Mouse (Mus musculus): ENCODE results near the gene Rfx8. TPM values are rescaled to one million over a fixed set of nuclear protein-coding genes. Genes with fewer than 3 reads are reported as not detected.

Gene Rfx8
- polyA plus RNA-seq, 1 experiment from 2014 or later = 0.18 TPM

GRCm38 (mm10) chr1:39691061-39691460 is 29.7 kb downstream of the Rfx8 start:
- H3K4me1 ChIP-seq (ENCODE audit: control insufficient read depth, insufficient read depth, low read length) = peaks cover 8% of the 10 kb centered on the region; the same call in 1 of the 2 replicates
- 33% methylated on average over 4 of the region's 4 CpGs for WGBS

GRCm38 (mm10) chr1:39688573-39688972 is 32.2 kb downstream of the Rfx8 start:
- WGBS = 73% methylated on average over 6 of the region's 6 CpGs
- H3K4me1 ChIP-seq (ENCODE audit: control insufficient read depth, insufficient read depth, low read length) = peaks cover 8% of the 10 kb centered on the region; the same call in 1 of the 2 replicates
- no peaks in the 10 kb centered on the region for H3K36me3 ChIP-seq (ENCODE audit: control insufficient read depth, insufficient read depth, low read length)

More at GRCm38 (mm10) chr1:39691061-39691460, 29.7 kb downstream of the Rfx8 start:
- Histone ChIP-seq H3K9ac (ENCODE audit: low read depth, low read length) (no peak overlapping the region), H3K27me3 (ENCODE audit: control insufficient read depth, insufficient read depth, low read length) (no peaks in the 10 kb centered on the region), H3K4me3 (ENCODE audit: low read length) (no peak overlapping the region), H3K4me2 (replicated peaks; ENCODE audit: low read depth, low read length) (no peak overlapping the region), H3K27ac (ENCODE audit: low read depth, low read length) (no peak overlapping the region), H3K36me3 (ENCODE audit: control insufficient read depth, insufficient read depth, low read length) (no peaks in the 10 kb centered on the region), H3K9me3 (ENCODE audit: control insufficient read depth, low read length) (no peaks in the 10 kb centered on the region)
- ATAC-seq (ENCODE audit: low FRiP score, low TSS enrichment) = no peak

GRCm38 (mm10) chr1:39687279-39687678 is 33.5 kb downstream of the Rfx8 start:
- Histone ChIP-seq H3K4me2 (replicated peaks; ENCODE audit: low read depth, low read length) (no peak overlapping the region), H3K9ac (ENCODE audit: low read depth, low read length) (no peak overlapping the region), H3K9me3 (ENCODE audit: control insufficient read depth, low read length) (no peaks in the 10 kb centered on the region), H3K27ac (ENCODE audit: low read depth, low read length) (no peak overlapping the region), H3K36me3 (ENCODE audit: control insufficient read depth, insufficient read depth, low read length) (no peaks in the 10 kb centered on the region), H3K4me1 (ENCODE audit: control insufficient read depth, insufficient read depth, low read length) (peaks cover 8% of the 10 kb centered on the region; the same call in 1 of the 2 replicates), H3K4me3 (ENCODE audit: low read length) (no peak overlapping the region), H3K27me3 (ENCODE audit: control insufficient read depth, insufficient read depth, low read length) (no peaks in the 10 kb centered on the region)
- WGBS = 29% methylated on average over 9 of the region's 9 CpGs
- no peak for ATAC-seq (ENCODE audit: low FRiP score, low TSS enrichment)

More at GRCm38 (mm10) chr1:39688573-39688972, 32.2 kb downstream of the Rfx8 start:
- H3K9ac ChIP-seq (ENCODE audit: low read depth, low read length) = no peak overlapping the region
- H3K9me3 ChIP-seq (ENCODE audit: control insufficient read depth, low read length) = no peaks in the 10 kb centered on the region
- H3K4me3 ChIP-seq (ENCODE audit: low read length) = no peak overlapping the region
- no peak overlapping the region for H3K4me2 ChIP-seq (replicated peaks; ENCODE audit: low read depth, low read length)
- no peaks in the 10 kb centered on the region for H3K27me3 ChIP-seq (ENCODE audit: control insufficient read depth, insufficient read depth, low read length)
- ATAC-seq (ENCODE audit: low FRiP score, low TSS enrichment) = no peak
- H3K27ac ChIP-seq (ENCODE audit: low read depth, low read length) = no peak overlapping the region

- no peaks in the 10 kb centered on the region for H3K27me3 ChIP-seq (ENCODE audit: control insufficient read depth, insufficient read depth, low read length)
- no peak overlapping the region for H3K27ac ChIP-seq (ENCODE audit: low read depth, low read length)
- no peak overlapping the region for H3K4me2 ChIP-seq (replicated peaks; ENCODE audit: low read depth, low read length)
- H3K9ac ChIP-seq (ENCODE audit: low read depth, low read length) = no peak overlapping the region
- no peak overlapping the region for H3K4me3 ChIP-seq (ENCODE audit: low read length)
- H3K4me1 ChIP-seq (ENCODE audit: control insufficient read depth, insufficient read depth, low read length) = peaks cover 8% of the 10 kb centered on the region; the same call in 1 of the 2 replicates
- peak; percentile 63; the same call in 1 of the 2 replicates for ATAC-seq (ENCODE audit: low FRiP score, low TSS enrichment)
- H3K9me3 ChIP-seq (ENCODE audit: control insufficient read depth, low read length) = no peaks in the 10 kb centered on the region
- no peaks in the 10 kb centered on the region for H3K36me3 ChIP-seq (ENCODE audit: control insufficient read depth, insufficient read depth, low read length)
- WGBS = 0% methylated on average over 1 of the region's 1 CpGs
Observed at GRCm38 (mm10) chr1:39685841-39686240, 35.0 kb downstream of the Rfx8 start.

- no peaks in the 10 kb centered on the region for H3K27me3 ChIP-seq (ENCODE audit: control insufficient read depth, insufficient read depth, low read length)
- no peak overlapping the region for H3K4me2 ChIP-seq (replicated peaks; ENCODE audit: low read depth, low read length)
- no peak for ATAC-seq (ENCODE audit: low FRiP score, low TSS enrichment)
- H3K4me3 ChIP-seq (ENCODE audit: low read length) = no peak overlapping the region
- 95% methylated on average over 5 of the region's 5 CpGs for WGBS
- no peak overlapping the region for H3K9ac ChIP-seq (ENCODE audit: low read depth, low read length)
- no peak overlapping the region for H3K27ac ChIP-seq (ENCODE audit: low read depth, low read length)
- no peaks in the 10 kb centered on the region for H3K9me3 ChIP-seq (ENCODE audit: control insufficient read depth, low read length)
- H3K36me3 ChIP-seq (ENCODE audit: control insufficient read depth, insufficient read depth, low read length) = no peaks in the 10 kb centered on the region
- H3K4me1 ChIP-seq (ENCODE audit: control insufficient read depth, insufficient read depth, low read length) = 0 out of 2 replicates have a peak, but pooled peaks cover 3% of the 10 kb centered on the region
Observed at GRCm38 (mm10) chr1:39681638-39682037, 39.2 kb downstream of the Rfx8 start.

GRCm38 (mm10) chr1:39680546-39680945 is 40.3 kb downstream of the Rfx8 start:
- Histone ChIP-seq H3K4me2 (replicated peaks; ENCODE audit: low read depth, low read length) (no peak overlapping the region), H3K4me1 (ENCODE audit: control insufficient read depth, insufficient read depth, low read length) (no peaks in the 10 kb centered on the region), H3K36me3 (ENCODE audit: control insufficient read depth, insufficient read depth, low read length) (no peaks in the 10 kb centered on the region), H3K4me3 (ENCODE audit: low read length) (no peak overlapping the region), H3K27me3 (ENCODE audit: control insufficient read depth, insufficient read depth, low read length) (no peaks in the 10 kb centered on the region), H3K9me3 (ENCODE audit: control insufficient read depth, low read length) (no peaks in the 10 kb centered on the region), H3K9ac (ENCODE audit: low read depth, low read length) (no peak overlapping the region), H3K27ac (ENCODE audit: low read depth, low read length) (no peak overlapping the region)
- no peak for ATAC-seq (ENCODE audit: low FRiP score, low TSS enrichment)
- WGBS = 76% methylated on average over 6 of the region's 6 CpGs

- H3K27ac ChIP-seq (ENCODE audit: low read depth, low read length) = no peak overlapping the region
- no peak overlapping the region for H3K9ac ChIP-seq (ENCODE audit: low read depth, low read length)
- no peaks in the 10 kb centered on the region for H3K27me3 ChIP-seq (ENCODE audit: control insufficient read depth, insufficient read depth, low read length)
- no peak overlapping the region for H3K4me2 ChIP-seq (replicated peaks; ENCODE audit: low read depth, low read length)
- H3K36me3 ChIP-seq (ENCODE audit: control insufficient read depth, insufficient read depth, low read length) = no peaks in the 10 kb centered on the region
- 58% methylated on average over 8 of the region's 8 CpGs for WGBS
- H3K9me3 ChIP-seq (ENCODE audit: control insufficient read depth, low read length) = no peaks in the 10 kb centered on the region
- H3K4me3 ChIP-seq (ENCODE audit: low read length) = no peak overlapping the region
- no peaks in the 10 kb centered on the region for H3K4me1 ChIP-seq (ENCODE audit: control insufficient read depth, insufficient read depth, low read length)
- ATAC-seq (ENCODE audit: low FRiP score, low TSS enrichment) = no peak
Observed at GRCm38 (mm10) chr1:39678883-39679282, 41.9 kb downstream of the Rfx8 start.

GRCm38 (mm10) chr1:39676221-39676876 is 44.4 kb downstream of the Rfx8 start:
- no peaks in the 10 kb centered on the region for H3K36me3 ChIP-seq (ENCODE audit: control insufficient read depth, insufficient read depth, low read length)
- H3K27ac ChIP-seq (ENCODE audit: low read depth, low read length) = no peak overlapping the region
- WGBS = 86% methylated on average over 5 of the region's 5 CpGs
- H3K4me3 ChIP-seq (ENCODE audit: low read length) = no peak overlapping the region
- no peaks in the 10 kb centered on the region for H3K27me3 ChIP-seq (ENCODE audit: control insufficient read depth, insufficient read depth, low read length)
- ATAC-seq (ENCODE audit: low FRiP score, low TSS enrichment) = no peak
- no peak overlapping the region for H3K4me2 ChIP-seq (replicated peaks; ENCODE audit: low read depth, low read length)
- H3K9me3 ChIP-seq (ENCODE audit: control insufficient read depth, low read length) = 0 out of 2 replicates have a peak, but pooled peaks cover 1% of the 10 kb centered on the region
- H3K9ac ChIP-seq (ENCODE audit: low read depth, low read length) = no peak overlapping the region
- no peaks in the 10 kb centered on the region for H3K4me1 ChIP-seq (ENCODE audit: control insufficient read depth, insufficient read depth, low read length)

GRCm38 (mm10) chr1:39672362-39673105 is 48.3 kb downstream of the Rfx8 start:
- Histone ChIP-seq H3K36me3 (ENCODE audit: control insufficient read depth, insufficient read depth, low read length) (no peaks in the 10 kb centered on the region), H3K27ac (ENCODE audit: low read depth, low read length) (no peak overlapping the region), H3K4me3 (ENCODE audit: low read length) (no peak overlapping the region), H3K4me2 (replicated peaks; ENCODE audit: low read depth, low read length) (no peak overlapping the region), H3K27me3 (ENCODE audit: control insufficient read depth, insufficient read depth, low read length) (no peaks in the 10 kb centered on the region), H3K9me3 (ENCODE audit: control insufficient read depth, low read length) (peaks cover 5% of the 10 kb centered on the region; the same call in 1 of the 2 replicates), H3K9ac (ENCODE audit: low read depth, low read length) (no peak overlapping the region), H3K4me1 (ENCODE audit: control insufficient read depth, insufficient read depth, low read length) (no peaks in the 10 kb centered on the region)
- WGBS = 83% methylated on average over 9 of the region's 9 CpGs
- no peak for ATAC-seq (ENCODE audit: low FRiP score, low TSS enrichment)

All from kidney, embryonic 14.5 days (tissue).